Mouse (Mus musculus): Measurements from ENCODE around the gene Tnfrsf4. TPM values are rescaled to one million over a fixed set of nuclear protein-coding genes. Genes with fewer than 3 reads are reported as not detected.

Tnfrsf4 gene
- 0.43 and 0.60 TPM in 2 replicates for polyA plus RNA-seq (2014; fragmentation: Nextera tagmentation; extraction: Ambion mirVana)

DNA sequence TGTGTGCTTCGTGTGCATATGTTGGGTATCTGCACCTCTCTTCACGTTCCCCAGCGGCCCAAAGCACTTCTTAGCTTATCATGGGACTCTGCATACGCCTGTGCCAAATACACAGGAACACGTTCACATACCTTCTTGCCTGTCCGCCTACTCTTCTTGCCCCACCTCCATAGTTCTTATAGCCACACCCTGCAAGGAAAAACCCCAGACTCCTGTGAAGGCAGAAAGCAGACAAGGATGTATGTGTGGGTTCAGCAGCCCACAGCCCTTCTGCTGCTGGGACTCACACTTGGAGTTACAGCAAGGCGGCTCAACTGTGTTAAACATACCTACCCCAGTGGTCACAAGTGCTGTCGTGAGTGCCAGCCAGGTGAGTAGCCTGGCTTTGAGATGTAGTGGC lies at the start of gene Tnfrsf4:
Tnfrsf4 (plus strand) TSS at position 207 of the 400 bp plus-strand sequence.
- ATAC-seq (no peak), DNase-seq (ENCODE audit: low spot score) (no peak)
- 90% methylated on average over 8 of the region's 8 CpGs for WGBS
- Histone ChIP-seq H3K9ac (ENCODE audit: low read length) (no peak within 1 kb of the TSS), H3K4me2 (ENCODE audit: low read length) (no peak within 1 kb of the TSS), H3K27ac (ENCODE audit: low read depth, low read length) (no peak within 1 kb of the TSS), H3K27me3 (replicated peaks; ENCODE audit: control insufficient read depth, insufficient read depth, low read length) (no peaks in the 10 kb centered on the region), H3K4me3 (ENCODE audit: low read depth, low read length) (no peak within 1 kb of the TSS), H3K36me3 (ENCODE audit: control insufficient read depth, insufficient read depth, low read length) (peaks cover 71% of the 10 kb centered on the region), H3K9me3 (replicated peaks; ENCODE audit: control insufficient read depth, low read length) (no peaks in the 10 kb centered on the region), H3K4me1 (ENCODE audit: control insufficient read depth, insufficient read depth, low read length) (no peaks in the 10 kb centered on the region)

DNA sequence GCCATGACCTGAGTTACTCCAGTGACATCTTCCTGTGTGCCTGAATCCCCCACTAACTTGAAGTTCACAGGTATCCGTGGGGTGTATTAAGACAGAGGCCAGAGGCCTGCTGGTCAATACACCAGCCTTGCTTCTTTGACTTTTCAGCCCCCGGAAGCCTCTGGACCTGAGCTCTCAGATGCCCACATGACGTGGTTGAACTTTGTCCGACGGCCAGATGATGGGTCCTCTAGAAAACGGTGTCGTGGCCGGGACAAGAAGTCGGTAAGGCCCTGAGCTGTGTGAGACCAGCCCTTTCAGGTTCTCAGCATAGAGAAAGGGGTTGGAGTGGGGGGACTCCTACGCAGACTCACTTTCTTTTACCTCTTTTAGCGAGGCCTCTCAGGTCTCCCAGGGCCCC lies 49.2 kb upstream of the Tnfrsf4 start:
- no peaks in the 10 kb centered on the region; the same call in 1 of the 2 replicates for H3K4me1 ChIP-seq (ENCODE audit: control insufficient read depth, insufficient read depth, low read length)
- H3K36me3 ChIP-seq (ENCODE audit: control insufficient read depth, insufficient read depth, low read length), result peaks cover 29% of the 10 kb centered on the region
- H3K4me3 ChIP-seq (ENCODE audit: low read depth, low read length), result no peak overlapping the region
- no peak overlapping the region for H3K9ac ChIP-seq (ENCODE audit: low read length)
- WGBS, result 90% methylated on average over 11 of the region's 11 CpGs
- no peaks in the 10 kb centered on the region for H3K9me3 ChIP-seq (replicated peaks; ENCODE audit: control insufficient read depth, low read length)
- H3K27ac ChIP-seq (ENCODE audit: low read depth, low read length), result no peak overlapping the region
- no peaks in the 10 kb centered on the region for H3K27me3 ChIP-seq (replicated peaks; ENCODE audit: control insufficient read depth, insufficient read depth, low read length)
- H3K4me2 ChIP-seq (ENCODE audit: low read length), result no peak overlapping the region
- ATAC-seq, result no peak
- DNase-seq (ENCODE audit: low spot score), result no peak

DNA sequence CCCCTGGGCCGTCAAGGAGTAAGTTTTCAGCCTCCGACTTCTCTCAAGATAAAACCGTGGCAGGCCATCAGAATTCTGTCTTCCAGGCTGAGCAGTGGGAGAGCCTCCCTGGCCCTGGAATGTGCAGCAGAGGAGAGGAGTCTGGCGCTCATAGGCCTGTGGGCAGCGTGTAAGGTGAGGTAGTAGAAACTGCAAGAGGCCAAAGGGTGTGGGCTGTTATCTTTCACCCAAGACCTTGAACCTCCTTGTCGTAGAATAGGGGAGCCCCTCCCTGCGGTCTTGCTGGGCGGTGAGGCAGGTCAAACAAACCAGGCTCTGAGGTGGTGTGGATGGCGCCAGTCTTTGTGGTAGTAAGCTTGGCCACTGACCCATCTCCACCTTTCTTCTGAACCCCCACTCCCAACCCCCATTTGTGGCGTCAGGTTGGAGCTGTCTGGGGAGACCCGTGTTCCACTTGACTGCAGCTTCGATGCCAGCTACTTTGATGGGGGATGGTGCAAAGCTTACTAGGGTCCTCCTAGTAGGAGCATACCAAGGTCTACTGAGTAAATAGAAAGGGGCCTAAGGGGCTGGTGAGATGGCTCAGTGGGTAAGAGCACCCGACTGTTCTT lies 44.5 kb upstream of the Tnfrsf4 start:
- no peak overlapping the region for H3K4me2 ChIP-seq (ENCODE audit: low read length)
- H3K9ac ChIP-seq (ENCODE audit: low read length), result no peak overlapping the region
- H3K4me1 ChIP-seq (ENCODE audit: control insufficient read depth, insufficient read depth, low read length), result no peaks in the 10 kb centered on the region
- H3K36me3 ChIP-seq (ENCODE audit: control insufficient read depth, insufficient read depth, low read length), result peaks cover 20% of the 10 kb centered on the region
- H3K27ac ChIP-seq (ENCODE audit: low read depth, low read length), result no peak overlapping the region
- H3K9me3 ChIP-seq (replicated peaks; ENCODE audit: control insufficient read depth, low read length), result no peaks in the 10 kb centered on the region
- H3K27me3 ChIP-seq (replicated peaks; ENCODE audit: control insufficient read depth, insufficient read depth, low read length), result no peaks in the 10 kb centered on the region
- DNase-seq (ENCODE audit: low spot score), result no peak
- no peak for ATAC-seq
- WGBS, result 91% methylated on average over 13 of the region's 13 CpGs
- no peak overlapping the region for H3K4me3 ChIP-seq (ENCODE audit: low read depth, low read length)

DNA sequence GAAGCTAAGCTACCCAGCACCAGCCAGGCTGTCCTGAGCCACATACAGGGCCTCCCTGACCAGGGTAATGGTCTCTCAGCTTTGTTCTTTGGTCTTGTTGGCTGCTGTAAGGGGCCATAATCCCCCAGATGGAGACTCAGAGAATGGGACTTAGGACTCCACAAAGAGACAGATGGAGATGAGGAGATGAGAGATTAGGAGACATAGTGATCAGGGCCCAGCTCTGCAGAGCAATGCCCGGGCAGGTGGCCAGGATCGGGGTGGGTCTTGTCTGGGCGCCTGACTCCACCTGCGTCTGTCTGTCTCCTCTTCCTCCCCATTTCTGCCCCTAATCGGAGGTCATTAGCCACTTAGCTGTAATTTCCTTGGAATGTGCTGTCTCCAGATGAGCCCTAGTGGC lies 43.4 kb upstream of the Tnfrsf4 start:
- H3K4me3 ChIP-seq (ENCODE audit: low read depth, low read length), result no peak overlapping the region
- H3K9me3 ChIP-seq (replicated peaks; ENCODE audit: control insufficient read depth, low read length), result no peaks in the 10 kb centered on the region
- WGBS, result 79% methylated on average over 5 of the region's 5 CpGs
- no peak overlapping the region for H3K27ac ChIP-seq (ENCODE audit: low read depth, low read length)
- H3K36me3 ChIP-seq (ENCODE audit: control insufficient read depth, insufficient read depth, low read length), result peaks cover 10% of the 10 kb centered on the region
- H3K4me1 ChIP-seq (ENCODE audit: control insufficient read depth, insufficient read depth, low read length), result no peaks in the 10 kb centered on the region
- ATAC-seq, result no peak
- H3K27me3 ChIP-seq (replicated peaks; ENCODE audit: control insufficient read depth, insufficient read depth, low read length), result no peaks in the 10 kb centered on the region
- no peak overlapping the region for H3K4me2 ChIP-seq (ENCODE audit: low read length)
- H3K9ac ChIP-seq (ENCODE audit: low read length), result no peak overlapping the region
- DNase-seq (ENCODE audit: low spot score), result no peak

DNA sequence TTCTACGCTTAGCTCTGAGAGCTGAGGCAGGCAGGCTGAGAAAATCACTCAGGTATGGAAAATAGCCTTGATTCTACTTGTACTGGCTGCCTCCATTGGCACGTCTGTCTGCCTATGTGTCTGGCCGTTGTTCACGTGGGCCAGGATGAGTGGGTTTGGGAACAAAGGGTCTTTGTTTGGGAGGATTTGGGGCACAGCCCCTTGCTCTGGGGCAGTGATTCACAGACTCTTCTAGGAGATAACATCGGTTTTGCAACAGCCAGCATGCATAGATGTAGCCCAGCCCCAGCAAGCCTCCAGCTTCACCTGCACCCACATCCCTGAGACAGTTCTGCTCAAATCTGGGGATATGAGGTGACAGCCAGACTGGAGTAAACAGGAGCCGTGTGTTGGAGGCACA lies 41.0 kb upstream of the Tnfrsf4 start:
- no peak overlapping the region for H3K27ac ChIP-seq (ENCODE audit: low read depth, low read length)
- H3K4me2 ChIP-seq (ENCODE audit: low read length), result no peak overlapping the region
- DNase-seq (ENCODE audit: low spot score) (no peak), ATAC-seq (no peak)
- H3K36me3 ChIP-seq (ENCODE audit: control insufficient read depth, insufficient read depth, low read length), result no peaks in the 10 kb centered on the region
- 46% methylated on average over 6 of the region's 6 CpGs for WGBS
- no peaks in the 10 kb centered on the region for H3K27me3 ChIP-seq (replicated peaks; ENCODE audit: control insufficient read depth, insufficient read depth, low read length)
- no peak overlapping the region for H3K9ac ChIP-seq (ENCODE audit: low read length)
- no peaks in the 10 kb centered on the region for H3K4me1 ChIP-seq (ENCODE audit: control insufficient read depth, insufficient read depth, low read length)
- no peaks in the 10 kb centered on the region for H3K9me3 ChIP-seq (replicated peaks; ENCODE audit: control insufficient read depth, low read length)
- no peak overlapping the region for H3K4me3 ChIP-seq (ENCODE audit: low read depth, low read length)

DNA sequence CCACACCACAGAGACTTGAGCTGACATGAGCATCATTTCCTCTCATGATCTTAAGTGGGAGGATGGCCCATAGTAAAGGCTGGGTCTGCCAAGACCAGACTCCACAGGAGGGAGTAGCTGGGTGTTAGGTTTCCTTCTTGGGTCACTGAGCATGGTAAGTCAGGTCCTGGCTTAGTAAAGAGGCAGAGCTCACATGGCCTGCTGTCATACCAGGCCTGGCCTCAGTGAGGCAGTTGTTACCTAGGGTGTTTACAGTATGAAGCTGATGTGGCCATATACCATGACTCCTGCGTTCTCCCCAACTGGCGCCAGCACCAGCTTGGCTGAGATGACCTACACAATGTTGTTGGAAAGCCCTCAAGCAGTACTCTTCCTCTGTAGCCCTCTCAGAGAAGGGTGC lies 40.4 kb upstream of the Tnfrsf4 start:
- no peak for ATAC-seq

DNA sequence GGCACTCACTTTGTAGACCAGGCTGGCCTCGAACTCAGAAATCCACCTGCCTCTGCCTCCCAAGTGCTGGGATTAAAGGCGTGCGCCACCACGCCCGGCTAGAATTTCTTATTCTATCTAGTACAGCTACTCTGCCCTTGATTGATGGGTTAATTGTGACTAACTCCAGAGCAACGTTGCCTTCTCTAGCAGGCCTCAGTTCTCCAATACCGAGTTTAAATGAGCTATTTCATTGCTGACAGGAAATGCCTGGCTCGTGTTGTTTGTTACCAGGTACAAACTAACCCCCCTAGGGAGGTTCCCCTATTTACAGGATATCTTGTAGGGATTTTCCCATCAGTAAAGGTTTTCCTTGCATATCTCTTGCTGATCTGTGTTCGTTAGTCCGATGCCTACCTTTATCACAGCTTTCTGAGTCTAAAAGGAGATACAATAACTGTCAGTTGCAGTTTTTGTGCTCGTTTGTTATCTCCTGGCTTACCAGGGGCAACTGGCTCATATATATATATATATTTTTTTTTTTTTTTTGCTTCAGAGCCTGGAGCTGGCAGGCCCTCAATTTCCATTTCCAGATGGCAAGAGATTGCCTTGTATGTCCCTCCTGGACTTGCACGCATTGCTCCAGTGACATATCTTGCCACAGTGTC lies 32.1 kb upstream of the Tnfrsf4 start:
- H3K4me3 ChIP-seq (ENCODE audit: low read depth, low read length), result no peak overlapping the region
- no peak for DNase-seq (ENCODE audit: low spot score)
- H3K27me3 ChIP-seq (replicated peaks; ENCODE audit: control insufficient read depth, insufficient read depth, low read length), result no peaks in the 10 kb centered on the region
- ATAC-seq, result no peak
- WGBS, result 79% methylated on average over 12 of the region's 12 CpGs
- no peak overlapping the region for H3K4me2 ChIP-seq (ENCODE audit: low read length)
- H3K27ac ChIP-seq (ENCODE audit: low read depth, low read length), result no peak overlapping the region
- H3K36me3 ChIP-seq (ENCODE audit: control insufficient read depth, insufficient read depth, low read length), result no peaks in the 10 kb centered on the region
- H3K9me3 ChIP-seq (replicated peaks; ENCODE audit: control insufficient read depth, low read length), result no peaks in the 10 kb centered on the region
- H3K9ac ChIP-seq (ENCODE audit: low read length), result no peak overlapping the region
- H3K4me1 ChIP-seq (ENCODE audit: control insufficient read depth, insufficient read depth, low read length), result no peaks in the 10 kb centered on the region

More for the DNA sequence above, 40.4 kb upstream of the Tnfrsf4 start:
- DNase-seq (ENCODE audit: low spot score), result no peak
- Histone ChIP-seq H3K27ac (ENCODE audit: low read depth, low read length) (no peak overlapping the region), H3K4me3 (ENCODE audit: low read depth, low read length) (no peak overlapping the region), H3K4me2 (ENCODE audit: low read length) (no peak overlapping the region), H3K9ac (ENCODE audit: low read length) (no peak overlapping the region), H3K36me3 (ENCODE audit: control insufficient read depth, insufficient read depth, low read length) (no peaks in the 10 kb centered on the region), H3K9me3 (replicated peaks; ENCODE audit: control insufficient read depth, low read length) (no peaks in the 10 kb centered on the region), H3K4me1 (ENCODE audit: control insufficient read depth, insufficient read depth, low read length) (no peaks in the 10 kb centered on the region), H3K27me3 (replicated peaks; ENCODE audit: control insufficient read depth, insufficient read depth, low read length) (no peaks in the 10 kb centered on the region)
- 91% methylated on average over 2 of the region's 2 CpGs for whole genome bisulfite sequencing

DNA sequence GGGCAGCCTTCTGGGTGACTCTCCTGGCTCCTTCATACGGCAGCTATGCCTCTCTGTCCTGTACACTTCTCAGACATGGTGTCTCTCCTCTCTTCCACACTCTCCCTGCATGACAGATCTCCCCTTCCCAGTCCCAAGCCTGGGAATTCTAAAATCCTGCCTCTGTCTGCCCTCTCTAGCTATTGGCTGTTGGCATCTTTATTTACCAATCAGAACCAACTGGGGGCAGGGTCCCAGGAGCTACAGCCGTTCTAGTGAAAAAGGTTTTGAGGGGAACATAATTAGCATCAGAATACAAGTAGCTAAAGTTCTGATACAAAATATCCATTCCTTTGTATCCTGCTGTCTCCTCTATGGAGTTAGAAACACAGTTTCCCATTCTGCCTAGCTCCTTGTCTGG lies 29.9 kb upstream of the Tnfrsf4 start:
- Histone ChIP-seq H3K4me2 (ENCODE audit: low read length) (no peak overlapping the region), H3K27me3 (replicated peaks; ENCODE audit: control insufficient read depth, insufficient read depth, low read length) (no peaks in the 10 kb centered on the region), H3K27ac (ENCODE audit: low read depth, low read length) (no peak overlapping the region), H3K9me3 (replicated peaks; ENCODE audit: control insufficient read depth, low read length) (no peaks in the 10 kb centered on the region), H3K4me1 (ENCODE audit: control insufficient read depth, insufficient read depth, low read length) (no peaks in the 10 kb centered on the region), H3K36me3 (ENCODE audit: control insufficient read depth, insufficient read depth, low read length) (no peaks in the 10 kb centered on the region), H3K9ac (ENCODE audit: low read length) (no peak overlapping the region), H3K4me3 (ENCODE audit: low read depth, low read length) (no peak overlapping the region)
- ATAC-seq (0 out of 2 replicates have a peak, but pooled peaks have one; percentile 15), DNase-seq (ENCODE audit: low spot score) (peak; percentile 4)
- 11% methylated on average over 2 of the region's 2 CpGs for WGBS

DNA sequence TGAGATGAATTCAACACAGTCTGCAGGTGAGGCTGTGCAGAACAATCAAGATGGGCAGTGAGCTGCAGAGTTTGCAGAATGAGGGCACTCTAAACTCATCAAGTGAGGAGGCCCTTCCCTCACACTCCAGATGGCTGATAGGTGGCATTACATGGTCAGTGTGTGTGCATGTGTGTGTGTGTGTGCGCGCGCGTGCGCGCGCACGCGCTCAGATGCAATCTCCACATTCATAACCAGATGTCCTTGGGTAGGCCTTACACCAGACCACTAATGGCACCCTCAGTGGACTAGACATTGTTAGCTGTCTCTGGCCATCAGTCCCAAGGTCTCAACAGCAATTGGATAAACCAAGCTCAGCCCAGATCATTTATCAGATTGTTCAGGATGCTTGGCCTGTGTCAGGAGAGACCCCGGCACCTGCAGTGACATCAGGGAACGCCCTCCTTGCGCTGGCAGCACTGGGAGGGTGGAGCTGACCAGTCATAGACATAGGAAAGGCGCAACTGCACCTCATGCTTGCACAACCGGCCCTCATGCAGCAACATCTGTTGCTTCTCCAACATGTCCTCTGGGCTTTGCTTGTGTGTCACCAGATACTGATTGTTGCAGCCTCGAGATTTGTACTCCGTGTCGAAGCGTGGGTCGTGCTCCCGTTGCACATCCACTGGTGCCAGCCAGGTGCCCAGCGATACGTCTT lies 22.3 kb upstream of the Tnfrsf4 start:
- no peaks in the 10 kb centered on the region for H3K9me3 ChIP-seq (replicated peaks; ENCODE audit: control insufficient read depth, low read length)
- WGBS, result 92% methylated on average over 22 of the region's 22 CpGs
- peak overlapping the region; percentile 95 for H3K27ac ChIP-seq (ENCODE audit: low read depth, low read length)
- H3K4me1 ChIP-seq (ENCODE audit: control insufficient read depth, insufficient read depth, low read length), result peaks cover 25% of the 10 kb centered on the region
- no peak for ATAC-seq
- DNase-seq (ENCODE audit: low spot score), result no peak
- peak overlapping the region; percentile 74 for H3K9ac ChIP-seq (ENCODE audit: low read length)
- H3K27me3 ChIP-seq (replicated peaks; ENCODE audit: control insufficient read depth, insufficient read depth, low read length), result no peaks in the 10 kb centered on the region
- peak overlapping the region; percentile 99 for H3K4me2 ChIP-seq (ENCODE audit: low read length)
- peaks cover 7% of the 10 kb centered on the region for H3K36me3 ChIP-seq (ENCODE audit: control insufficient read depth, insufficient read depth, low read length)
- H3K4me3 ChIP-seq (ENCODE audit: low read depth, low read length), result peak overlapping the region; percentile 86
